Mouse (Mus musculus) heart, embryonic 13.5 days (tissue): Measurements from ENCODE around the gene Tmcc3. TPM values are rescaled to one million over a fixed set of nuclear protein-coding genes. Genes with fewer than 3 reads are reported as not detected.

Experiments
- ATAC-seq: fragments of 200-750 bp; cut with Nextera tagmentation; 2 replicates; pipeline ENCODE4 v1.8.0; 2017; ENCODE audit warnings: moderate TSS enrichment; ENCODE audit not compliant: insufficient number of reproducible peaks, low FRiP score, low TSS enrichment; ENCODE audit errors: extremely low read depth
- H3K27ac ChIP-seq: fragments of 300-500 bp; sonication (generic); replicated peaks from 2 replicates; pipeline ENCODE4 v1.5.1; 2015; ENCODE audit warnings: moderate library complexity, mild to moderate bottlenecking, inconsistent platforms
- H3K27me3 ChIP-seq: fragments of 300-500 bp; sonication (generic); replicated peaks from 2 replicates; pipeline ENCODE4 v1.6.1; 2015; ENCODE audit warnings: mild to moderate bottlenecking, inconsistent platforms
- H3K36me3 ChIP-seq: fragments of 300-500 bp; sonication (generic); 2 replicates; pipeline ENCODE4 v1.6.1; 2015; ENCODE audit warnings: mild to moderate bottlenecking, inconsistent platforms
- H3K4me1 ChIP-seq: fragments of 300-500 bp; sonication (generic); 2 replicates; pipeline ENCODE4 v1.6.1; 2015; ENCODE audit warnings: inconsistent platforms
- H3K4me2 ChIP-seq: fragments of 300-500 bp; sonication (generic); 2 replicates; pipeline ENCODE4 v1.6.1; 2015; ENCODE audit warnings: inconsistent platforms, mild to moderate bottlenecking, moderate library complexity
- H3K4me3 ChIP-seq: fragments of 300-500 bp; sonication (generic); 2 replicates; pipeline ENCODE4 v1.5.1; 2015; ENCODE audit warnings: moderate library complexity, mild to moderate bottlenecking, inconsistent platforms
- H3K9ac ChIP-seq: fragments of 300-500 bp; sonication (generic); 2 replicates; pipeline ENCODE4 v1.6.1; 2015; ENCODE audit warnings: inconsistent platforms, mild to moderate bottlenecking, moderate library complexity
- H3K9me3 ChIP-seq: fragments of 300-500 bp; sonication (generic); 2 replicates; pipeline ENCODE4 v1.6.1; 2016; ENCODE audit warnings: inconsistent platforms
- WGBS: fragments of 180-500 bp; shearing (Covaris S2); methylation state at CpG from one replicate; pipeline ENCODE4 v1.1.7; 2015; ENCODE audit warnings: mixed read lengths; 5-methylcytosine and 5-hydroxymethylcytosine counted together
- polyA plus RNA-seq: library from polyadenylated mRNA; unstranded; fragments of >200 nt; fragmentation: Nextera tagmentation; extraction: Ambion mirVana; gene quantifications from 2 replicates; pipeline ENCODE4 v1.2.1, GENCODE M21; 2015

Tmcc3 gene
- polyA plus RNA-seq, 1 experiment from 2014 or later, result 6.2 TPM

GRCm38 (mm10) chr10:94428186-94428942, 116.6 kb downstream of the Tmcc3 start:
- no peak overlapping the region for H3K9ac ChIP-seq
- no peaks in the 10 kb centered on the region for H3K9me3 ChIP-seq
- H3K27me3 ChIP-seq, result no peaks in the 10 kb centered on the region
- H3K4me2 ChIP-seq, result no peak overlapping the region
- H3K36me3 ChIP-seq, result no peaks in the 10 kb centered on the region
- H3K4me1 ChIP-seq, result no peaks in the 10 kb centered on the region
- WGBS, result 75% methylated on average over 12 of the region's 12 CpGs
- H3K27ac ChIP-seq, result no peak overlapping the region
- no peak for ATAC-seq
- no peak overlapping the region for H3K4me3 ChIP-seq

- Histone ChIP-seq H3K4me3 (no peak overlapping the region), H3K9ac (no peak overlapping the region), H3K36me3 (no peaks in the 10 kb centered on the region), H3K4me1 (peaks cover 5% of the 10 kb centered on the region), H3K27ac (no peak overlapping the region), H3K9me3 (no peaks in the 10 kb centered on the region), H3K27me3 (no peaks in the 10 kb centered on the region), H3K4me2 (no peak overlapping the region)
- ATAC-seq, result no peak
- 60% methylated on average over 6 of the region's 6 CpGs for WGBS
These were observed 118.8 kb downstream of the Tmcc3 start for GRCm38 (mm10) chr10:94430566-94430965.

- no peak overlapping the region for H3K4me2 ChIP-seq
- 55% methylated on average over 5 of the region's 5 CpGs for WGBS
- no peaks in the 10 kb centered on the region for H3K9me3 ChIP-seq
- no peak overlapping the region for H3K9ac ChIP-seq
- H3K27ac ChIP-seq, result no peak overlapping the region
- no peaks in the 10 kb centered on the region for H3K36me3 ChIP-seq
- H3K4me3 ChIP-seq, result no peak overlapping the region
- ATAC-seq, result no peak
- H3K27me3 ChIP-seq, result no peaks in the 10 kb centered on the region
- H3K4me1 ChIP-seq, result peaks cover 5% of the 10 kb centered on the region
These were observed 121.2 kb downstream of the Tmcc3 start for GRCm38 (mm10) chr10:94432933-94433332.

GRCm38 (mm10) chr10:94433901-94434300, 122.2 kb downstream of the Tmcc3 start:
- no peak for ATAC-seq
- H3K9me3 ChIP-seq, result no peaks in the 10 kb centered on the region
- 10% methylated on average over 7 of the region's 7 CpGs for WGBS
- no peak overlapping the region for H3K9ac ChIP-seq
- H3K4me1 ChIP-seq, result peaks cover 5% of the 10 kb centered on the region
- H3K4me2 ChIP-seq, result no peak overlapping the region
- no peak overlapping the region for H3K4me3 ChIP-seq
- no peak overlapping the region for H3K27ac ChIP-seq
- H3K27me3 ChIP-seq, result no peaks in the 10 kb centered on the region
- H3K36me3 ChIP-seq, result no peaks in the 10 kb centered on the region

- Histone ChIP-seq H3K27me3 (no peaks in the 10 kb centered on the region), H3K4me3 (no peak overlapping the region), H3K4me2 (no peak overlapping the region), H3K9ac (no peak overlapping the region), H3K4me1 (0 out of 2 replicates have a peak, but pooled peaks cover 3% of the 10 kb centered on the region), H3K27ac (no peak overlapping the region), H3K36me3 (no peaks in the 10 kb centered on the region), H3K9me3 (no peaks in the 10 kb centered on the region)
- 76% methylated on average over 7 of the region's 7 CpGs for WGBS
- ATAC-seq, result no peak
These were observed 131.0 kb downstream of the Tmcc3 start for GRCm38 (mm10) chr10:94442725-94443124.

GRCm38 (mm10) chr10:94443453-94443852, 131.7 kb downstream of the Tmcc3 start:
- 0 out of 2 replicates have a peak, but pooled peaks cover 3% of the 10 kb centered on the region for H3K4me1 ChIP-seq
- H3K4me3 ChIP-seq, result no peak overlapping the region
- WGBS, result 85% methylated on average over 4 of the region's 4 CpGs
- no peaks in the 10 kb centered on the region for H3K27me3 ChIP-seq
- H3K9ac ChIP-seq, result no peak overlapping the region
- ATAC-seq, result no peak
- no peaks in the 10 kb centered on the region for H3K36me3 ChIP-seq
- no peak overlapping the region for H3K4me2 ChIP-seq
- no peaks in the 10 kb centered on the region for H3K9me3 ChIP-seq
- H3K27ac ChIP-seq, result no peak overlapping the region

- no peak overlapping the region for H3K4me2 ChIP-seq
- H3K27me3 ChIP-seq, result no peaks in the 10 kb centered on the region
- no peak for ATAC-seq
- H3K4me1 ChIP-seq, result peaks cover 7% of the 10 kb centered on the region
- no peak overlapping the region for H3K4me3 ChIP-seq
- no peaks in the 10 kb centered on the region for H3K36me3 ChIP-seq
- no peak overlapping the region for H3K27ac ChIP-seq
- 73% methylated on average over 7 of the region's 7 CpGs for WGBS
- H3K9me3 ChIP-seq, result no peaks in the 10 kb centered on the region
- H3K9ac ChIP-seq, result no peak overlapping the region
These were observed 133.4 kb downstream of the Tmcc3 start for GRCm38 (mm10) chr10:94445192-94445591.

- Histone ChIP-seq H3K9me3 (no peaks in the 10 kb centered on the region), H3K4me2 (no peak overlapping the region), H3K4me1 (peaks cover 11% of the 10 kb centered on the region), H3K9ac (no peak overlapping the region), H3K27ac (no peak overlapping the region), H3K27me3 (no peaks in the 10 kb centered on the region), H3K4me3 (no peak overlapping the region), H3K36me3 (no peaks in the 10 kb centered on the region)
- ATAC-seq, result no peak
- 60% methylated on average over 7 of the region's 7 CpGs for WGBS
These were observed 134.7 kb downstream of the Tmcc3 start for GRCm38 (mm10) chr10:94446379-94447008.

GRCm38 (mm10) chr10:94449676-94450075, 137.9 kb downstream of the Tmcc3 start:
- H3K4me1 ChIP-seq, result peaks cover 11% of the 10 kb centered on the region
- no peak overlapping the region for H3K27ac ChIP-seq
- WGBS, result 26% methylated on average over 3 of the region's 3 CpGs
- H3K36me3 ChIP-seq, result no peaks in the 10 kb centered on the region
- H3K4me2 ChIP-seq, result no peak overlapping the region
- no peaks in the 10 kb centered on the region for H3K9me3 ChIP-seq
- ATAC-seq, result no peak
- H3K4me3 ChIP-seq, result no peak overlapping the region
- no peak overlapping the region for H3K9ac ChIP-seq
- H3K27me3 ChIP-seq, result no peaks in the 10 kb centered on the region

GRCm38 (mm10) chr10:94450781-94451180, 139.0 kb downstream of the Tmcc3 start:
- WGBS, result 42% methylated on average over 8 of the region's 8 CpGs
- no peaks in the 10 kb centered on the region for H3K9me3 ChIP-seq
- no peaks in the 10 kb centered on the region for H3K36me3 ChIP-seq
- no peak for ATAC-seq
- H3K9ac ChIP-seq, result no peak overlapping the region
- peaks cover 11% of the 10 kb centered on the region for H3K4me1 ChIP-seq
- no peaks in the 10 kb centered on the region for H3K27me3 ChIP-seq
- no peak overlapping the region for H3K27ac ChIP-seq
- no peak overlapping the region for H3K4me2 ChIP-seq
- no peak overlapping the region for H3K4me3 ChIP-seq

GRCm38 (mm10) chr10:94457454-94457853, 145.7 kb downstream of the Tmcc3 start:
- no peak overlapping the region for H3K4me3 ChIP-seq
- no peak for ATAC-seq
- peaks cover 32% of the 10 kb centered on the region for H3K4me1 ChIP-seq
- no peaks in the 10 kb centered on the region for H3K9me3 ChIP-seq
- no peak overlapping the region for H3K4me2 ChIP-seq
- H3K9ac ChIP-seq, result no peak overlapping the region
- no peaks in the 10 kb centered on the region for H3K36me3 ChIP-seq
- 53% methylated on average over 1 of the region's 1 CpGs for WGBS
- H3K27ac ChIP-seq, result no peak overlapping the region
- H3K27me3 ChIP-seq, result no peaks in the 10 kb centered on the region

GRCm38 (mm10) chr10:94458690-94459089, 146.9 kb downstream of the Tmcc3 start:
- no peak overlapping the region for H3K4me3 ChIP-seq
- no peak overlapping the region for H3K4me2 ChIP-seq
- H3K27ac ChIP-seq, result no peak overlapping the region
- ATAC-seq, result no peak
- no peaks in the 10 kb centered on the region for H3K9me3 ChIP-seq
- H3K9ac ChIP-seq, result no peak overlapping the region
- H3K4me1 ChIP-seq, result peaks cover 44% of the 10 kb centered on the region
- WGBS, result 34% methylated on average over 6 of the region's 6 CpGs
- no peaks in the 10 kb centered on the region for H3K27me3 ChIP-seq
- no peaks in the 10 kb centered on the region for H3K36me3 ChIP-seq
